Mouse (Mus musculus) heart, postnatal 0 days (tissue): ENCODE measurements around the gene Nxph3. TPM values are rescaled to one million over a fixed set of nuclear protein-coding genes. Genes with fewer than 3 reads are reported as not detected.

Experiments
- ATAC-seq: fragments of 200-750 bp; cut with Nextera tagmentation; 2 replicates; pipeline ENCODE4 v1.8.0; 2017; ENCODE audit warnings: low read depth, moderate number of reproducible peaks, moderate library complexity; ENCODE audit not compliant: insufficient read depth
- DNase-seq: peaks from one replicate; pipeline ENCODE4 v3.0.0-alpha.2; 2016; ENCODE audit warnings: low spot score
- H3K27ac ChIP-seq: fragments of 300-500 bp; sonication (generic); 2 replicates; pipeline ENCODE4 v1.5.1; 2014; ENCODE audit warnings: low read depth, mild to moderate bottlenecking
- H3K27me3 ChIP-seq: fragments of 300-500 bp; sonication (generic); 2 replicates; pipeline ENCODE4 v1.6.1; 2014; ENCODE audit warnings: low read length, mixed read lengths; ENCODE audit not compliant: control insufficient read depth, insufficient read depth
- H3K36me3 ChIP-seq: fragments of 300-500 bp; sonication (generic); replicated peaks from 2 replicates; pipeline ENCODE4 v1.6.1; 2014; ENCODE audit warnings: low read length, mixed read lengths; ENCODE audit not compliant: control insufficient read depth, insufficient read depth
- H3K4me1 ChIP-seq: fragments of 300-500 bp; sonication (generic); 2 replicates; pipeline ENCODE4 v1.6.1; 2014; ENCODE audit warnings: antibody characterized with exemption; ENCODE audit not compliant: control insufficient read depth, insufficient read depth
- H3K4me2 ChIP-seq: fragments of 300-500 bp; sonication (generic); 2 replicates; pipeline ENCODE4 v1.6.1; 2014; ENCODE audit warnings: low read depth, mild to moderate bottlenecking, low read length, moderate library complexity
- H3K4me3 ChIP-seq: fragments of 300-500 bp; sonication (generic); 2 replicates; pipeline ENCODE4 v1.5.1; 2014; ENCODE audit warnings: low read depth, low read length
- H3K9ac ChIP-seq: fragments of 300-500 bp; sonication (generic); replicated peaks from 2 replicates; pipeline ENCODE4 v1.6.1; 2014; ENCODE audit warnings: low read depth, low read length, mixed read lengths
- H3K9me3 ChIP-seq: fragments of 300-500 bp; sonication (generic); replicated peaks from 2 replicates; pipeline ENCODE4 v1.6.1; 2016; ENCODE audit warnings: low read length; ENCODE audit not compliant: control insufficient read depth
- CTCF ChIP-seq: IDR thresholded peaks from 2 replicates; pipeline ENCODE4 v1.5.1; 2016; ENCODE audit warnings: antibody characterized with exemption, control low read depth, low read depth
- EP300 ChIP-seq: IDR thresholded peaks from 2 replicates; pipeline ENCODE4 v1.6.1; 2016; ENCODE audit warnings: antibody characterized with exemption, low read depth
- WGBS: fragments of 180-500 bp; shearing (Covaris S2); extraction: QIAGEN DNeasy Blood & Tissue Kit; methylation state at CpG from one replicate; pipeline ENCODE4 v1.1.7; 2014; 5-methylcytosine and 5-hydroxymethylcytosine counted together
- polyA plus RNA-seq: library from polyadenylated mRNA; unstranded; fragments of >200 nt; fragmentation: Nextera tagmentation; extraction: Ambion mirVana; gene quantifications from 2 replicates; pipeline ENCODE4 v1.2.1, GENCODE M21; 2015
- total RNA-seq: library from RNA; depleted of rRNA; stranded (reverse); fragments of >200 nt; gene quantifications from 2 replicates; pipeline ENCODE4 v1.2.3, GENCODE M21; 2014; ENCODE audit warnings: low replicate concordance

The Nxph3 gene
- total and polyA plus RNA-seq, 2 experiments from 2014 or later: 0.14 TPM; not detected in 1

GRCm38 (mm10) chr11:95555279-95555678 is 40.9 kb upstream of the Nxph3 start:
- Histone ChIP-seq H3K9me3 (0 out of 2 replicates have a peak, but pooled peaks cover 2% of the 10 kb centered on the region), H3K4me2 (no peak overlapping the region), H3K27me3 (0 out of 2 replicates have a peak, but pooled peaks cover 4% of the 10 kb centered on the region), H3K4me1 (no peaks in the 10 kb centered on the region), H3K9ac (no peak overlapping the region), H3K4me3 (no peak overlapping the region), H3K27ac (no peak overlapping the region), H3K36me3 (no peaks in the 10 kb centered on the region)
- TF ChIP-seq CTCF (no peak), EP300 (no peak)
- DNase-seq (no peak), ATAC-seq (no peak)
- WGBS: 61% methylated on average over 8 of the region's 8 CpGs

- H3K9ac ChIP-seq: no peak overlapping the region
- H3K36me3 ChIP-seq: no peaks in the 10 kb centered on the region
- 68% methylated on average over 12 of the region's 12 CpGs for WGBS
- H3K27ac ChIP-seq: no peak overlapping the region
- 0 out of 2 replicates have a peak, but pooled peaks cover 2% of the 10 kb centered on the region for H3K9me3 ChIP-seq
- DNase-seq (no peak), ATAC-seq (no peak)
- TF ChIP-seq EP300 (no peak), CTCF (no peak)
- H3K27me3 ChIP-seq: no peaks in the 10 kb centered on the region
- H3K4me3 ChIP-seq: no peak overlapping the region
- no peaks in the 10 kb centered on the region for H3K4me1 ChIP-seq
- no peak overlapping the region for H3K4me2 ChIP-seq
These were observed 36.1 kb upstream of the Nxph3 start for GRCm38 (mm10) chr11:95550301-95551021.

- Histone ChIP-seq H3K9me3 (no peaks in the 10 kb centered on the region), H3K36me3 (no peaks in the 10 kb centered on the region), H3K27me3 (no peaks in the 10 kb centered on the region), H3K4me1 (no peaks in the 10 kb centered on the region), H3K27ac (no peak overlapping the region), H3K4me2 (no peak overlapping the region), H3K4me3 (no peak overlapping the region), H3K9ac (no peak overlapping the region)
- TF ChIP-seq EP300 (no peak), CTCF (no peak)
- no peak for DNase-seq
- 76% methylated on average over 10 of the region's 10 CpGs for WGBS
- ATAC-seq: no peak
These were observed 31.8 kb upstream of the Nxph3 start for GRCm38 (mm10) chr11:95546021-95546782.

- no peaks in the 10 kb centered on the region for H3K36me3 ChIP-seq
- H3K4me2 ChIP-seq: no peak overlapping the region
- ATAC-seq (no peak), DNase-seq (no peak)
- no peak for TF ChIP-seq CTCF
- no peak for TF ChIP-seq EP300
- peaks cover 4% of the 10 kb centered on the region; the same call in 1 of the 2 replicates for H3K4me1 ChIP-seq
- H3K27ac ChIP-seq: no peak overlapping the region
- H3K9me3 ChIP-seq: no peaks in the 10 kb centered on the region
- 0 out of 2 replicates have a peak, but pooled peaks cover 6% of the 10 kb centered on the region for H3K27me3 ChIP-seq
- no peak overlapping the region for H3K4me3 ChIP-seq
- WGBS: 79% methylated on average over 8 of the region's 8 CpGs
- no peak overlapping the region for H3K9ac ChIP-seq
These were observed 30.4 kb upstream of the Nxph3 start for GRCm38 (mm10) chr11:95544546-95545327.
